Mouse (Mus musculus): Measurements from ENCODE around the gene Katnal1.

The Katnal1 gene

GRCm38 (mm10) chr5:148929116-148929449, at the start of gene Katnal1:
TSS of gene Katnal1 (minus strand) at chr5:148929320.
- DNase-seq (ENCODE audit: low read depth, low spot score) = no peak

DNA sequence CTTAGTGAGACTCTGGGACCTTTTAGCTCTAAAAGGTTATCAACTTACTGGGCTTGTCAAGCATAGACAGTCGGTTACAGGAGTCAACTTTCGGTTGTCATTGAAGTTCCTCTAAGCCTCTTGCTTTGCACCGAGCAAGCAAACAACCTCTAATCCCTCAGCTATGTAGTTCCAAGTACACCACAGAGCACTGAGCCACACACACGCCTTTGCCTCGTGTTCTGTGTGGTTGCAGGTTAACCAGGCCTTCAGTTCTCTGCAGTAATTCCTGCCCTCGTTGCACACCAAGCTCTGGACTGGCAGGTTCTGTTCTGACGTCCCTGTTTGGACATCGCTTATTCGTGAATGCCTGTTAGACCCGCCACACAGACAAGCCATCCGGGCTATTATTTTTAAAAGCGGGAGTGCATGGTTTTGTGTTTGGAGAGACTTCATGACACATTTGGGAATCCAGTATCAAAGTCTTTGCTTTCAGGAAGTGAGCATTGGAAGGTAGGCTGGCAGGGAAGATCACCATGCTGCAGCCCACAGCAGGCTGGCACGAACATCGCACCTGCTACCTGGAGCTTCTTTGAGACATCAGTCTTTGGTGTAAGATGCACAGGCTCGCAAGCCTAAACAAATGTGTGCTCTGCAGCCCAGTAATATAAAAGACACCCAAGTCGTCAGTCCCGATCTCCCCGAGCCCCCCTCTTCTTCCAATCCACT, 49.5 kb upstream of the Katnal1 start:
- no peak for DNase-seq (ENCODE audit: low read depth, low spot score)

- DNase-seq (ENCODE audit: low read depth, low spot score) = no peak
These were observed 48.8 kb upstream of the Katnal1 start for GRCm38 (mm10) chr5:148977698-148978457.

DNA sequence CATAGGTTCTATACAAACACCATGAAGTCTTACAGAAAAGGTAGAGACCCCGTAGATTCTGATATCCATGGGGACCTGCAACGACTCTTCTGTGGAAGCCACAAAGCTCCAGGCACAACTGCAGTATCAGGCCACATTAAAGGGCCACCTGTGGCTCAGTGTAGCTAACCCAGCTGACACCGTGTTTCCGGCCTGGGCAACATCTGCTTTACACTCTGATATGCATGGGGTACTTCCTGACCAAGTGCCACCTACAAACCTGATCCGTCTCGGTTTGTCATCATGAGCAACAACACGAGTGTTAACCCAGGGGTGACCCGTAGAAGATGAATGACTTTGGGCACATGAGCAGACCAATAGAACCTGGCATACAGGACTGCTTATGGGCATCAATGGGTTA, 47.8 kb upstream of the Katnal1 start:
- no peak for DNase-seq (ENCODE audit: low read depth, low spot score)

DNA sequence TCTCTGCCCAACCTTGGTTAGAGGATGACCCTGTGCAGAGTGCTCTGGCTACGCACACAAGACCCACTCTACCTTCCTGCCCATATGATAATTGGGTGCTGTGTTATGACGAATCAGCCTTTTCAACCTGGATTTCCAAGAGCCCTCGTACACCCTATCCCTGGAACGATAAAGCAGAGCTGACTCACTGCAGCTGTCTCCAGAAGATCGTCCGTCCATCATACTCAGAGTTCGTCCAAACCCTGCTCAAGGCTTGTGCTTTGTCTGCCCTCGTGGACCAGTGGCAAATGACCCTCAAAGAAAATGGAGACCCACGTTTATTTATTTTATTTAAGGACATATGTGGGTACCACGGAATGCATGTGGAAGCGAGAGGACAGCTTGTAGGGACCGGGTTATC, 45.9 kb upstream of the Katnal1 start:
- DNase-seq (ENCODE audit: low read depth, low spot score) = no peak

DNA sequence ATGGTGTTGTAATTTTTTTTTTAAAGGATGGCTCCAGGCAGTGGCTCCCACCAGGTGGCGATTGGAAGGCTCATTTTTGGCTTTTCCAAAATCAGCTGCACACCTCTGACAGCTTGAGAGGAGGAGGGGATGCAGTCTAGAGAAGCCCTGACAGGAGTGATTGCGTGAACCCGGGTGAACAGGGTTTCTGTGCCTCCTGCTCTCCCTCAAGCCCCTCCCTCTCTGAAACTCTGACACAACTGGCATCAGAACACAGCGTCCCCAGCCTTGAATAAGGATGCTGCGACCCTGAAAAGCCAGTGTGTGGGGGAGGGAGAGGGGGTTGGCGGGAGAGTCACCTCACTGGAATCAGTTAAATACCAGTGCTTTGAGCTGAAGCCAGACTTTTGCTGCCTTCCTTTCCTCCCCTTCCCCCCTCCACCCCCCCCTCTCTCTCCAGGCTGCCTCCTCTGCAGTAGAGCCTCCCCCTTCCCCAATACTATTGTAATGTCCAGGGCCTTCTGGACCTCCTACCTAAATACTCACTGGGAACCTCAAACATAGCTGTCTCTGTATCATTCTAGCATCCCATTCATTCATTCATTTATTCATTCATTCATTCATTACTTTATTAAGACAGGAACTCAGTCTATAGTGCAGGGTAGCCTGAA, 44.0 kb upstream of the Katnal1 start:
- DNase-seq (ENCODE audit: low read depth, low spot score) = no peak

GRCm38 (mm10) chr5:148972167-148972566, 43.0 kb upstream of the Katnal1 start:
- DNase-seq (ENCODE audit: low read depth, low spot score) = no peak

DNA sequence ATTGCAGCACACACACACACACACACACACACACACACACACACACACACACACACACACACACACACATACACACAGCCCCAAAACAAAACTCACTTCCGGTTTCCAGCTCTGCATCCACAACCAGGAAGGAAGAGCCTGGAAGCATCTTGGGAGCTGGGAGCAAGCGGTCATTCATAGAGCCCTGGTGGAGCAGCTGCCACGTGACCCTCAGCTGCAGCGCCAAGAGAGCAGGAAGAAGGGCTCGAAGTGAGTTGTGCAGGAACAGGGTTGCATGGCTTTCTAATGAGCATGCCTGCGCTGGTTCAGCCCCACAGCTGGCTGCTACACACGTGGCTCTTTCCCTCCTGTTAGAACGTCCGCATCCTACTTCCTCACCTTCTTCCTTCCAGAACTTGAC, 40.5 kb upstream of the Katnal1 start:
- DNase-seq (ENCODE audit: low read depth, low spot score) = peak; percentile 52

DNA sequence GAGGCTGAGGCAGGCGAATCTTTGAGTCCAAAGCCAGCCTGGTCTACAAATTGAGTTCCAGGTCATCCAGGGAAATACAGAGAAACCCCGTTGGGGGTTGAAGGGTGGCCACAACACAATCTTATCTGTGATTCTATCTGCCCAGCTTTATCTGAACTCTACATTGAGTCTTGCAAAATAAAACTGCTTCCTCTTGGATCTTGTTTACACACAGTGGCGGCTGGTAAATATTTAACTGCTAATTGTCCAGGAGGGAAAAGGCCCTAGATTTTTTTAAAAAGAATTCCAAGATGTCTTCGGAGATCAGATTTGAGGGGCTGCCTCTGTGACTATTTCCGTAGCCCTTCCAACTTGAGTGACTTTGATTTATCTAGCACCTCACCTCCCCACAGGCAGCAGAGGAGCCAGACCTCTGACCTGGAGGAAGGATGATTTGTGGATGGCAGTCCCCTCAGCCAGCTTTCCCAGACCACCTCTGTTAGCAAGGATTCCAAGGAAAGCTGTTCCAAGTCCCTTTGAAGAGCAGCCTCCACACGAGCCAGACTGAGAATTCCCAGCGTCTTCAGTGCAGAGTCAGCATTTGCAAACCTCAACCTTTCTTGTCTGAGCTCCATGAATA, 39.9 kb upstream of the Katnal1 start:
- no peak for DNase-seq (ENCODE audit: low read depth, low spot score)

- no peak for DNase-seq (ENCODE audit: low read depth, low spot score)
These were observed 39.1 kb upstream of the Katnal1 start for GRCm38 (mm10) chr5:148968179-148968578.

DNA sequence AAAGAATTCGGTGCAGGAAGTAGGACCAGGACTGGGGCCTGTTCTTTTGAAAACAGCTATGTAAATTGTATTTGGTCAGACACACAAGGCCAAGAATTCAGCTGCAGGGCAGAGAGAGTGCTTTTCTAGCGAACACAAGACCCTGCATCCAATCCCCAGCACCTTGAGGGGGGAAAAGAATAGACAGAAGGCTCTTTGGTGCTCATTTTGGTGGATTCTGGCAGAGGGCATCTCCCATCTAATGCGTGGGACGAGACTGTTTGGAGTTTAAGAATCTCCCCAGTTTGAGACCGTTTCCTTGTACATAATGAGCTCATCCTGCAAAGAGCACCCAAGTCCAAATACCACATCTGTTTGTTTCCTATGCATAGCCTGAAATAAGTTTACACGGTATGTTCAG, 37.3 kb upstream of the Katnal1 start:
- DNase-seq (ENCODE audit: low read depth, low spot score) = no peak

DNA sequence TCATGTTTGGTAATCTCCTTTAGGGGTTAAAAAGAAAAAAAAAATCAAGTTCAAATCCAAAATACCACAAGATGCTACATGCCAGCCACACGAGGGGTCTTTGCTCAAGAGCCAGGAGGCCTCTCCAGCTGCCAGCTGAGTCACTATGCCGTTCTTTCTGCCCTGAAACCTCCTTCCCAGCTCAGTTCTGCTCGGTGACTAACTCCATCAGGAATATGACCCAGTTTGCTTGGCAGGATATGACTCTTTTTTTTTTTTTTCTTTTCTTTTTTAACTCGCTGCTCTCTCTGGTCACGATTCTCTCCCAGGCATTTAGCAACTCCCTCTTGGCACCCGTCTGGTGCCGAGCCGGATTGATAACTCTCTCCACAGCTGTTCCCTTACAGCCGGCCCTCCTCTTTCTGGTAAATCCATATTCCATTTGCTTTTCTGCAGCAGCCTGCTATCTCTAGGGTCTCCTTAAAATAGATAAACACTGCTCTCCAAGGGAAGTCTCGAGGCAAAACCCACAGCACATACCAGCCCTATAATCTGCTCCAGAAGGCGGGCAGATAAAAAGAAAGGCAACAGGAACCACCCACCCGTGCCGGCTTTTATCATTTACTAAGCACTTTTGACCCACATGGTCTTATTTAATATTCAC, 36.7 kb upstream of the Katnal1 start:
- DNase-seq (ENCODE audit: low read depth, low spot score) = no peak

- no peak for DNase-seq (ENCODE audit: low read depth, low spot score)
These were observed 36.0 kb upstream of the Katnal1 start for GRCm38 (mm10) chr5:148965089-148965591.

- DNase-seq (ENCODE audit: low read depth, low spot score) = no peak
These were observed 35.1 kb upstream of the Katnal1 start for GRCm38 (mm10) chr5:148964251-148964650.

DNA sequence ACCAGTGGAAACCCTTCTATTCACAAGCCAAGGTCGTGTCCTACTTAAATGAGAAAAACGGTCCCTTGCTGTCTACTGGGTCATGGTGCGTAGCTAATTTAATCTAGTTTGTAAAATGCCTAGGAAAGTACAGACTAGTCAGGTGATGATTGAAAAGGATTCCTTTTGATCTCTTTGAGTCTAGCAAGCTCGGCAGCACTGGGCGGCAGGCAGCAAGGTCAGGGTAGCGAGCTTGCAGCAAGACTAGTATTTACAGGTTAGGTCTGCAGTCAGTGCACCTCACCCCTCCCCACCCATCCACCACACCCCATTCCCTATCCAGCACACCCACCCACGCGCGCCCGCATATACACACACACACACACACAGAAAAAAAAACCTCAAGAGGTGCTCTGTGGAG, 31.1 kb upstream of the Katnal1 start:
- peak; percentile 24 for DNase-seq (ENCODE audit: low read depth, low spot score)

- peak; percentile 70 for DNase-seq (ENCODE audit: low read depth, low spot score)
These were observed 30.2 kb upstream of the Katnal1 start for GRCm38 (mm10) chr5:148959068-148959990.

DNA sequence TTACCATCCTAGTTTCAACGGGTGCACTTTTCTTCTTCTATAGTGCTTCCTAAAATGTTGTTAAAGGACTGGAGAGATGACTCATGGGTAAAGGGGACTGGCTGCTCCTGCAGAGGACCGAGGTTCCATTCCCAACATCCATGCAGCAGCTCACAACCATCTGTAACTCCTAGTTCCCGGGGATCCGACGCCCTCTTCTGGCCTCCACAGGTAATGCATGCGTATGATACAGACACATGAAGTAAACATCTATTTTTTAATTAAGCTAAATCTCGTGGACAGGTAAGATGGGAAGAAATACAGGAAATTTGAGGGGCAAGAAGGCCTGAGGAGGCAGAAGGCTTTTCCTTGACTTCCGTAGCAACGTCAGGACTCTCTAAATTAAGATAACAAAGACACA, 29.2 kb upstream of the Katnal1 start:
- peak; percentile 67 for DNase-seq (ENCODE audit: low read depth, low spot score)

- DNase-seq (ENCODE audit: low read depth, low spot score) = peak; percentile 83
These were observed 27.9 kb upstream of the Katnal1 start for GRCm38 (mm10) chr5:148956898-148957535.

GRCm38 (mm10) chr5:148956091-148956490, 27.0 kb upstream of the Katnal1 start:
- DNase-seq (ENCODE audit: low read depth, low spot score) = no peak

GRCm38 (mm10) chr5:148955575-148955974, 26.5 kb upstream of the Katnal1 start:
- peak; percentile 77 for DNase-seq (ENCODE audit: low read depth, low spot score)

Measured in R1 (cell line).